Mouse (Mus musculus): ENCODE measurements around the gene Ccdc33.

DNA sequence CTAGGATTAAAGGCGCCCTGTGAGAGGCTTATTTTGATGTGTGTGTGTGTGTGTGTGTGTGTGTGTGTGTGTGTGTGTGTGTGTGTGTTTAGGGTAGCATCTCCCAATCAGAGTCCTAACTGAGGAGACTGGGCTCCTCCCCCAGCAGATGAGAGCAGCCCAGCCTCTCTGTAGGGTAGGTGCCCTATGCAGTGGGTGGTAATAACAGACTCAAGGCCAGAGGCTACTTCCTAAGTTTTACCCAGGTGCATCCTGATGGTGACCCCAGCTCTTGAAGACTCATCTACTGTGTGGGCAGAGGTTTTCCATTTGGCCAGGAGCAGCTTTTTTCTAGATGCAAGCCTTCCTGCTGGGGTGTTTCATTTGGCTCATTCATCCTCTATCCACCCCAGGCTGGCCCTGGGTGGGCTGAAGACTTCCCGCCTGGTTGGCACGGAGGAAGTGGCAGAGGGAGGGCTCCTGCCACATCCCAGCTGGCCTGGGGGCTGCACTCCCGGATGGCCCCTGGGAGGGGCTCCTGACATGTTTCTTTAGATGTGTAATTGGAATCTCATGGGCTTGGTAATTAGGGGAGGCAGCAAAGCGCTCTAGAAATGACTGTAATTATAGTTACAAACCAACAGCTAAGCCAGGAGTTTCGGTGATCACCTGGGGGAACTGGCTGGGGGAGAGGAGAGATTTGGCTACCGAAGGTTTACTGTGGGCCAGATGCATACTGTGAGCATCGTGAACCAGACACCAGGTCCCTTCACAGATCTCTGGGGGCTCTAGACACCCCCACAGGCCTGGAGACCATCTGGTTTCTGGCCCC, 125.6 kb downstream of the Ccdc33 start:
- no peak for TF ChIP-seq CTCF (IDR thresholded peaks at IDR 0.05; ENCODE audit: low read depth)
- no peak for TF ChIP-seq EP300 (IDR thresholded peaks at IDR 0.05; ENCODE audit: low read depth)

Data from heart, postnatal 0 days (tissue).